Mouse (Mus musculus) liver, embryonic 14.5 days (tissue): Measurements from ENCODE around the gene Glb1l3.

ENCODE experiments used
- CTCF ChIP-seq: IDR thresholded peaks from 2 replicates; pipeline ENCODE4 v1.5.1; 2016; ENCODE audit warnings: antibody characterized with exemption, low read depth, control low read depth
- EP300 ChIP-seq: IDR thresholded peaks from 2 replicates; pipeline ENCODE4 v1.6.1; 2016; ENCODE audit warnings: antibody characterized with exemption, low read depth

GRCm38 (mm10) chr9:26776122-26776902 is 84.4 kb downstream of the Glb1l3 start:
- TF ChIP-seq CTCF (peak; percentile 48; the same call in 1 of the 2 replicates), EP300 (no peak)
